Mouse (Mus musculus): ENCODE measurements around the gene Selenom. TPM values are rescaled to one million over a fixed set of nuclear protein-coding genes. Genes with fewer than 3 reads are reported as not detected.

Gene Selenom
- polyA plus RNA-seq, 1 experiment = 243 TPM

GRCm38 (mm10) chr11:3560202-3560601, 45.7 kb downstream of the Selenom start:
- H3K27ac ChIP-seq (ENCODE audit: insufficient read depth, low read length) = no peak overlapping the region
- TF ChIP-seq CTCF (IDR thresholded peaks at IDR 0.05; ENCODE audit: extremely low read depth, insufficient read depth, low read length) = no peak
- TF ChIP-seq POLR2A (IDR thresholded peaks at IDR 0.05; ENCODE audit: extremely low read depth, insufficient read depth, low read length) = no peak
- no peaks in the 10 kb centered on the region for H3K4me1 ChIP-seq (ENCODE audit: control insufficient read depth, insufficient read depth, low read length)
- no peak overlapping the region for H3K4me3 ChIP-seq (ENCODE audit: insufficient read depth, low read length)

DNA sequence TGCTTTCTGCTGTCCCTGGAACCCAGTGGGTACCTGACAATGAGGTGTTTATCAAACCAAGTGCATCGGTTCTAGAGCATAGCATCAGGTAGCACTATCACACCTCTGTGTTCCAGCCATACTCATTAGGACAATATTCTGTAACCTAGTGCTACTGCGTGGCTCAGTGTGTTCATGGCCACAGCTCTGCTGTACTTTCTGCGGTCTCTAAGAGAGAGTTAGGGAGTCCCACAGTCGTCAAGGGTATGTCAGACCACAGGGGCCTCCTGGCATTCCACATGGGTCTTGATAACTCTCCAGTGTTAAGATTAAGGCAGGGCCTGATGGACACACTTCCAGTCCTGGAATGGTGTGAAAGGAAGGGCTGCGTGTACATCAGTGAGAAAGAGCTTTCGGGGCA, 49.4 kb downstream of the Selenom start:
- Histone ChIP-seq H3K27ac (ENCODE audit: insufficient read depth, low read length) (no peak overlapping the region), H3K4me1 (ENCODE audit: control insufficient read depth, insufficient read depth, low read length) (no peaks in the 10 kb centered on the region), H3K4me3 (ENCODE audit: insufficient read depth, low read length) (no peak overlapping the region)
- TF ChIP-seq POLR2A (IDR thresholded peaks at IDR 0.05; ENCODE audit: extremely low read depth, insufficient read depth, low read length) = no peak
- no peak for TF ChIP-seq CTCF (IDR thresholded peaks at IDR 0.05; ENCODE audit: extremely low read depth, insufficient read depth, low read length)

GRCm38 (mm10) chr11:3564451-3564850, 50.0 kb downstream of the Selenom start:
- Histone ChIP-seq H3K27ac (ENCODE audit: insufficient read depth, low read length) (no peak overlapping the region), H3K4me1 (ENCODE audit: control insufficient read depth, insufficient read depth, low read length) (no peaks in the 10 kb centered on the region), H3K4me3 (ENCODE audit: insufficient read depth, low read length) (no peak overlapping the region)
- TF ChIP-seq CTCF (IDR thresholded peaks at IDR 0.05; ENCODE audit: extremely low read depth, insufficient read depth, low read length) = no peak
- TF ChIP-seq POLR2A (IDR thresholded peaks at IDR 0.05; ENCODE audit: extremely low read depth, insufficient read depth, low read length) = no peak

GRCm38 (mm10) chr11:3566018-3566417, 51.5 kb downstream of the Selenom start:
- no peaks in the 10 kb centered on the region for H3K4me1 ChIP-seq (ENCODE audit: control insufficient read depth, insufficient read depth, low read length)
- TF ChIP-seq CTCF (IDR thresholded peaks at IDR 0.05; ENCODE audit: extremely low read depth, insufficient read depth, low read length) = no peak
- no peak for TF ChIP-seq POLR2A (IDR thresholded peaks at IDR 0.05; ENCODE audit: extremely low read depth, insufficient read depth, low read length)

More at GRCm38 (mm10) chr11:3566018-3566417, 51.5 kb downstream of the Selenom start:
- Histone ChIP-seq H3K4me3 (ENCODE audit: insufficient read depth, low read length) (no peak overlapping the region), H3K27ac (ENCODE audit: insufficient read depth, low read length) (no peak overlapping the region)

Other genes with a start within 250 kb of the Selenom start
- 77.1 and 88.5 TPM in 2 replicates for gene Drg1, start 248.3 kb upstream of the Selenom start, polyA plus RNA-seq (2012; rRNA removed)
- 29.0 and 30.1 TPM in 2 replicates for gene Patz1, start 225.8 kb upstream of the Selenom start, polyA plus RNA-seq (2012; rRNA removed)
- gene Pik3ip1, start 184.3 kb upstream of the Selenom start, polyA plus RNA-seq (2012; rRNA removed) = 41.3 and 42.6 TPM in 2 replicates
- 140 and 153 TPM in 2 replicates for gene Limk2, start 105.5 kb upstream of the Selenom start, polyA plus RNA-seq (2012; rRNA removed)
- 28.7 and 29.3 TPM in 2 replicates for gene Rnf185, start 62.3 kb upstream of the Selenom start, polyA plus RNA-seq (2012; rRNA removed)
- 2.6 and 2.9 TPM in 2 replicates for gene Pla2g3, start 26.4 kb upstream of the Selenom start, polyA plus RNA-seq (2012; rRNA removed)
- gene Inpp5j, start 9.9 kb upstream of the Selenom start, polyA plus RNA-seq (2012; rRNA removed) = 38.4 and 39.0 TPM in 2 replicates
- gene Smtn, start 25.9 kb downstream of the Selenom start, polyA plus RNA-seq (2012; rRNA removed) = 4.9 and 5.4 TPM in 2 replicates
- gene Morc2a, start 134.5 kb downstream of the Selenom start, polyA plus RNA-seq (2012; rRNA removed) = 24.5 and 26.3 TPM in 2 replicates